Mouse (Mus musculus) thymus, adult 2 months (tissue): Measurements from ENCODE around the gene Ank3.

Experiments
- CTCF ChIP-seq: fragments of 200-500 bp; IDR thresholded peaks from 2 replicates; pipeline ENCODE4 v1.5.1; 2012; ENCODE audit warnings: mild to moderate bottlenecking, control low read depth, low read length, moderate library complexity, borderline replicate concordance; ENCODE audit not compliant: control insufficient read depth, poor library complexity, insufficient read depth; ENCODE audit errors: extremely low read depth
- POLR2A ChIP-seq: fragments of 200-500 bp; IDR thresholded peaks from 2 replicates; pipeline ENCODE4 v1.6.1; 2012; ENCODE audit warnings: mild to moderate bottlenecking, low read length, control low read depth, moderate library complexity; ENCODE audit not compliant: control insufficient read depth, poor library complexity, insufficient read depth; ENCODE audit errors: extremely low read depth

GRCm38 (mm10) chr10:69620692-69621382 lies 222.3 kb downstream of the Ank3 start:
- TF ChIP-seq CTCF, result no peak
- no peak for TF ChIP-seq POLR2A
